Mouse (Mus musculus) liver, postnatal 0 days (tissue): ENCODE measurements around the gene Terb1.

Experiments
- CTCF ChIP-seq: sonication (generic); IDR thresholded peaks from 2 replicates; pipeline ENCODE4 v1.5.1; 2016; ENCODE audit warnings: antibody characterized with exemption, low read depth
- EP300 ChIP-seq: IDR thresholded peaks from 2 replicates; pipeline ENCODE4 v1.6.1; 2016; ENCODE audit warnings: antibody characterized with exemption, low read depth, mild to moderate bottlenecking

GRCm38 (mm10) chr8:104433191-104433842, 76.4 kb downstream of the Terb1 start:
- TF ChIP-seq CTCF (no peak), EP300 (no peak)
